Mouse (Mus musculus) ES-E14 (cell line): ENCODE results near the gene Atrn. TPM values are rescaled to one million over a fixed set of nuclear protein-coding genes. Genes with fewer than 3 reads are reported as not detected.

Experiments
- DNase-seq: peaks from one replicate; pipeline ENCODE4 v3.0.0-alpha.2; 2013; ENCODE audit warnings: low read depth, low spot score
- H3K27ac ChIP-seq: 2 replicates; pipeline ENCODE4 v1.5.1; 2012; ENCODE audit warnings: low read depth, mild to moderate bottlenecking, low read length, moderate library complexity, mixed read lengths; ENCODE audit not compliant: poor library complexity, insufficient read depth, severe bottlenecking
- H3K36me3 ChIP-seq: 2 replicates; pipeline ENCODE4 v1.6.1; 2012; ENCODE audit warnings: mild to moderate bottlenecking, low read length, moderate library complexity, mixed read lengths; ENCODE audit not compliant: control insufficient read depth, poor library complexity, insufficient read depth, severe bottlenecking
- H3K4me1 ChIP-seq, 2 experiments: fragments of 150-350 bp in 1 of 2; sonication (generic) in 1 of 2; 2 replicates each; pipeline ENCODE4 v1.6.1; 2012; ENCODE audit warnings: low read length in 2 of 2, mild to moderate bottlenecking in 1 of 2, mixed read lengths in 1 of 2; ENCODE audit not compliant: control insufficient read depth in 2 of 2, insufficient read depth in 2 of 2, poor library complexity in 1 of 2
- H3K4me3 ChIP-seq, 2 experiments: fragments of 150-350 bp in 1 of 2; sonication (generic) in 1 of 2; 2 replicates each; pipeline ENCODE4 v1.5.1; 2012; ENCODE audit warnings: low read length in 2 of 2, low read depth in 1 of 2, mild to moderate bottlenecking in 1 of 2, mixed read lengths in 1 of 2; ENCODE audit not compliant: insufficient read depth in 1 of 2, poor library complexity in 1 of 2, severe bottlenecking in 1 of 2
- H3K9ac ChIP-seq: 2 replicates; pipeline ENCODE4 v1.6.1; 2012; ENCODE audit warnings: low read depth, mild to moderate bottlenecking, low read length, mixed read lengths; ENCODE audit not compliant: poor library complexity, insufficient read depth, severe bottlenecking
- H3K9me3 ChIP-seq: fragments of 150-350 bp; sonication (generic); 2 replicates; pipeline ENCODE4 v1.6.1; 2012; ENCODE audit warnings: low read depth, mild to moderate bottlenecking, low read length; ENCODE audit not compliant: control insufficient read depth, insufficient read depth
- CHD2 ChIP-seq: IDR thresholded peaks from 2 replicates; pipeline ENCODE4 v1.6.1; 2014; ENCODE audit warnings: mild to moderate bottlenecking, low read depth, low read length, inconsistent platforms
- HCFC1 ChIP-seq: IDR thresholded peaks from 2 replicates; pipeline ENCODE4 v1.6.1; 2012; ENCODE audit warnings: low read length, inconsistent platforms, borderline replicate concordance; ENCODE audit not compliant: insufficient read depth
- MAFK ChIP-seq: IDR thresholded peaks from 2 replicates; pipeline ENCODE4 v1.6.1; 2014; ENCODE audit warnings: mild to moderate bottlenecking, low read depth, low read length, inconsistent platforms; ENCODE audit not compliant: insufficient read depth
- ZC3H11A ChIP-seq: IDR thresholded peaks from 2 replicates; pipeline ENCODE4 v1.6.1; 2012; ENCODE audit warnings: low read depth, mild to moderate bottlenecking, inconsistent platforms, low read length, borderline replicate concordance
- ZNF384 ChIP-seq: IDR thresholded peaks from 2 replicates; pipeline ENCODE4 v1.6.1; 2012; ENCODE audit warnings: low read depth, low read length, inconsistent platforms
- in situ Hi-C, 2 experiments: fragments of 600-800 bp; cut with MboI; formaldehyde crosslinking; loops; one replicate each; pipeline ENCODE4 v1.15.1; 2025; ENCODE audit warnings: low sequenced_read_pairs in 2 of 2, inconsistent platforms in 1 of 2; ENCODE audit not compliant: unreplicated experiment in 2 of 2
- total RNA-seq: library from RNA; depleted of rRNA; stranded (reverse); fragments of 300-350 nt; gene quantifications from 2 replicates; pipeline ENCODE4 v1.2.3, GENCODE M21; 2012

The Atrn gene
- total RNA-seq, 1 experiment, result 17.0 TPM

DNA sequence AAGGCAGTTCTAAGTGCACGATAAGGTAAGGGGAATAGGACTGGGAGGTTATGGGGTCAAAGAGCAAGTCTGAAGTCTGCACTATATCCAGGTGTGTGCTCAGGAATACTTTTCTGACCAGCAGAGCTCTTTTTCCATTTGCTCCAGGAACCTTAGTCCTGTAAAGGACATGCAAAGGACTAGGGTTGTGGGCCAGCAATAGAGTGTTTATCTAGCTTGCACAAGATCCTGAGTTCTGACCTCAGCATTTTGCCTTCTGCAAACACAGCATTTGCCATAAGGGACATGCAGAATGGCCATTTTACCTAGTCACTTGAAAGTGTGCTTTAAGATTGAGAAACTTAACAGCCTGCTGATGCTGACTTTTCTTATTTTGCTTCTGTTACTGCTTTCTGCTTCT, 58.7 kb downstream of the Atrn start:
- in situ Hi-C loops, result no loop called here
- Histone ChIP-seq H3K9me3 (no peaks in the 10 kb centered on the region), H3K27ac (no peak overlapping the region), H3K36me3 (no peaks in the 10 kb centered on the region), H3K9ac (no peak overlapping the region), H3K4me3 (no peak overlapping the region), H3K4me1 (no peaks in the 10 kb centered on the region)
- no peak for TF ChIP-seq ZC3H11A
- TF ChIP-seq MAFK, result no peak
- TF ChIP-seq HCFC1, result no peak
- no peak for TF ChIP-seq CHD2
- TF ChIP-seq ZNF384, result no peak
- no peak for DNase-seq

DNA sequence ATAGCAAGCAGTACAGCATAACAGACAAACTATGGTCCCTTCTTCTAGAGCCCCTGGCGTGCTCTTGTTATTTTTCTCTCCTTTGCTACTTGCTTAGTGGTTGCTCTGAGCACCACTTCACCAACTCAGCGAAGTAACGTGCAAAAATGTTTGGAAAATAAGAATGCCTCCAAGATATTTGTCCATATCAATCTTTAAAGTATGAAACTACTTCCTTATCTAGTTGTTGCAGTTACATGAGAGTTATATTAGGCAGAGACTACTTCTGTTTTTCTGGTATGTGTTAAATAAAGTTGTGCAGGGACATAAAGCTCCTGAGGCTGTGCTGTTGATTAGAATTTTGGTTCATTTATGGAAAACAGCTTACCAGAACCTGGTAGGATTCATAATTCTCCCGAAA, 64.7 kb downstream of the Atrn start:
- in situ Hi-C loops, result no loop called here
- no peak for DNase-seq
- no peak overlapping the region for H3K9ac ChIP-seq

DNA sequence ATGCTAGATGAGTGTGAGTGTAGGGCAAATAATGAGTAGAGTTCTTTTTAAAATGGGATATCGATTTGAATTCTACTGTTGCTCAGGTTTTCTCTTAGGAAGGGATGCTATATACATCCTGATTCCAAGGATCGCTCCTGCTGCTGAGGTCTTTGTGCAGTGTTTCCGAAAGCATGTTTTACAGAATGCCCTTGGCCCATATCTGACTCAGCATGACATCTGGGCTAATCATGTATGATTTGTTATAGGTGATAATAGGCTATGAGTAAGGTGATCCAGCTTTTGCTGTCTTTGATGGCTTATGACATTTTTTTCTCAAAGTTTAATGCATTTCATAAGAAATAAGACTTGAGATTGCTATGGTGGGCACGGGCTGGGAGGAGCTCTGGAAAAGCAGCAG, 66.1 kb downstream of the Atrn start:
- in situ Hi-C loops, result no loop called here
- no peak overlapping the region for H3K27ac ChIP-seq
- no peaks in the 10 kb centered on the region; the same call in 1 of the 2 replicates for H3K36me3 ChIP-seq
- no peak overlapping the region for H3K4me3 ChIP-seq
- no peak for DNase-seq
- TF ChIP-seq HCFC1 (no peak), ZNF384 (no peak), MAFK (no peak), CHD2 (no peak), ZC3H11A (no peak)
- no peaks in the 10 kb centered on the region for H3K9me3 ChIP-seq
- H3K4me1 ChIP-seq, result no peaks in the 10 kb centered on the region
- H3K9ac ChIP-seq, result no peak overlapping the region

More for the DNA sequence above, 64.7 kb downstream of the Atrn start:
- no peak for TF ChIP-seq HCFC1
- TF ChIP-seq ZNF384, result no peak
- TF ChIP-seq ZC3H11A, result no peak
- TF ChIP-seq MAFK, result no peak
- no peak for TF ChIP-seq CHD2
- Histone ChIP-seq H3K9me3 (no peaks in the 10 kb centered on the region), H3K36me3 (no peaks in the 10 kb centered on the region; the same call in 1 of the 2 replicates), H3K4me3 (no peak overlapping the region), H3K4me1 (no peaks in the 10 kb centered on the region), H3K27ac (no peak overlapping the region)

DNA sequence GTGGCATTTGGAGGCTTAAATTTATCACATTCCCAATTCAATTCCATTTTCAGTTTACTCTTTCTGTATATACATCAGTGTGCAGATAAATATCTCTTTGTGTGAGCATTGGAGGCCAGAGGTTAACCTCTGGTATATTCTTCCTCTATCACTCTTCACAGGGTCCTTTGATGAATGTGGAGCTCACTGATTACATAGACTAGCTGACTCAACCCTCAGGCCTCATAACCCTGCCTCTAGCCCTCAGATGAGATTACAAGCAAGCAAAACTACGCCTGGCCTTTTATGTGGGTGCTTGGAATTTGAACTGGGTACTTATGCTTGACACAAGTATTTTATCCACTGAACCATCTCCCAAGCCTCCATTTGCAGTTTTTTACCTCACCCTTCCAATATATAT, 68.6 kb downstream of the Atrn start:
- TF ChIP-seq CHD2 (no peak), MAFK (no peak), ZC3H11A (no peak), HCFC1 (no peak), ZNF384 (no peak)
- in situ Hi-C loops, result no loop called here
- H3K4me1 ChIP-seq, result no peaks in the 10 kb centered on the region
- DNase-seq, result no peak
- H3K4me3 ChIP-seq, result no peak overlapping the region
- H3K9me3 ChIP-seq, result no peaks in the 10 kb centered on the region
- H3K27ac ChIP-seq, result no peak overlapping the region
- H3K36me3 ChIP-seq, result no peaks in the 10 kb centered on the region; the same call in 1 of the 2 replicates
- H3K9ac ChIP-seq, result no peak overlapping the region

DNA sequence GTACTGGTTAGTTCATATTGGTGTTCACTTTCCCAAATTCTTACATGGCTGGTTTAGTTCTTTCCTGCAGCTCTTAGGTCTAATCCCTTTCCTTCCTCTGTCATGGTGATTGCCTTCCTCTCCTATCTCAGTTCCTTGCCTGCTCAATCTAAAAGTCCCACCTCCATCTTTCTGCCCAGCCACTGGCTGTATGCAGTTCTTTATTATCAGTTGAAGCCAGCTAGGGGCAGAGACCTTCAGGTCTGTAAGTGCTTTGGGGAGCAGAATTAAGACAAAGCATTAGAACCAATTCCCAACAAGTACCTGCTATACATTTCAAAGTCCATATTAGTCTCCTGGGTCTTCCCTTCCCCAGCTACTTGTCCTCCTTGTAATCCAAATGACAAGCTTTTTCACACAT, 71.3 kb downstream of the Atrn start:
- no peaks in the 10 kb centered on the region for H3K4me1 ChIP-seq
- H3K27ac ChIP-seq, result no peak overlapping the region
- H3K9me3 ChIP-seq, result no peaks in the 10 kb centered on the region
- in situ Hi-C loops, result no loop called here
- no peak for TF ChIP-seq MAFK
- no peak for TF ChIP-seq CHD2
- TF ChIP-seq HCFC1, result no peak
- TF ChIP-seq ZNF384, result no peak
- TF ChIP-seq ZC3H11A, result no peak
- H3K4me3 ChIP-seq, result no peak overlapping the region
- no peak overlapping the region for H3K9ac ChIP-seq
- DNase-seq, result no peak
- H3K36me3 ChIP-seq, result peaks cover 2% of the 10 kb centered on the region; the same call in 1 of the 2 replicates
